Mouse (Mus musculus): ENCODE data around the gene Cnih3. TPM values are rescaled to one million over a fixed set of nuclear protein-coding genes. Genes with fewer than 3 reads are reported as not detected.

The Cnih3 gene
- polyA plus RNA-seq, 1 experiment from 2014 or later = 1.9 TPM

DNA sequence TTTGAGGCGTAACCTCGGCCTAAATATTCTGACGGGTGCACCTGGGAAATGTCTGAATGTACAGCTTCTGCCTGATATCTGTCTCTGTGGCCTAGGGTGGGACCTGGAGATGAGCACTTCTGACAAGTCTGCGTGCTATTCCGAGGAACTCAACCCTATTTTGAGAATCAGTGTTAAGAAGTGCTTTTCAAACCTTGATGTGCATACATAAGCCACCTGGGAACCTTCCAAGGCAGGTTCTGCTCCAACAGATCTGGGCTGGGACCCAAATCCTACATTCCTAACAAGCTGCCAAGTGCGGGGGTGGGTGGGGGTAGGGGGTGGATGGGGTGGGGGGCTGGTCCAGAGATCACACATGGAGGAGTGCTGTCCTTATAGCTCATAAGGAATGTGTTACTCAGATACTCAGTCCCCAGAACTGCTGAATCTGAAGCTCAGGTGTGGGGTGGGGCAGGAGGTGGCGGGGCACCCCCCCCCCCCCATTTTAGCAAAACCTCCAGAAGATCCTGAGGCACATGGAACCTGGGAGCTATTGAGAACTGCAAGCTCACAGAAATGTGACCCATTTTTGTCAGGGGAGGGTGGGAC is 89.3 kb downstream of the Cnih3 start:
- no peak for ATAC-seq (replicated peaks; ENCODE audit: low FRiP score)
- no peaks in the 10 kb centered on the region for H3K9me3 ChIP-seq (ENCODE audit: control insufficient read depth, low read length)
- DNase-seq (ENCODE audit: low spot score) = no peak
- 90% methylated on average over 7 of the region's 7 CpGs for WGBS
- no peak overlapping the region for H3K9ac ChIP-seq (ENCODE audit: low read length)
- no peak overlapping the region for H3K4me2 ChIP-seq (ENCODE audit: low read depth, low read length, severe bottlenecking)
- no peaks in the 10 kb centered on the region for H3K36me3 ChIP-seq (ENCODE audit: control insufficient read depth, insufficient read depth, low read length)
- no peak overlapping the region for H3K4me3 ChIP-seq (ENCODE audit: low read depth, low read length)
- no peaks in the 10 kb centered on the region for H3K4me1 ChIP-seq (replicated peaks; ENCODE audit: control insufficient read depth, insufficient read depth, low read length)
- H3K27ac ChIP-seq (ENCODE audit: low read depth, low read length) = no peak overlapping the region
- no peaks in the 10 kb centered on the region for H3K27me3 ChIP-seq (ENCODE audit: control insufficient read depth, insufficient read depth, low read length)

DNA sequence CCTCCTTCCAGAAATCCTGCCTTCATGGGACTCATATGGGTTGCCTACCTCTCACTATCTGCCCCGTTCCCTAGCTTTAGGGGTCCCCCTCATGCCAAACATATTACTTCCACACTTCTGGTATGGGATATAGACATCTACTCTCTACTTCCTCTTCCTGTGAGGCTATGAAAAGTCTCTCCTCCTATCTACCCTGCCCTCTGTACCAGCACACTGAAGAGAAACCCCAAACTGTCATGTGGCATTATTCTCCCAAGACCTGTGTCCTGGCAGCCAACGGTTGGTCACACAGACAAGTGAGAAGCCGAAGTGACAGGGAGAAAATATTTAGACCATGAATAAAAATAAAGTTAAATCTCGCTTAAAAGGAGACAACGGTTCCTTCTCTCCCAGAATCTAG is 92.6 kb downstream of the Cnih3 start:
- no peaks in the 10 kb centered on the region for H3K36me3 ChIP-seq (ENCODE audit: control insufficient read depth, insufficient read depth, low read length)
- WGBS = 89% methylated on average over 5 of the region's 5 CpGs
- ATAC-seq (replicated peaks; ENCODE audit: low FRiP score) = no peak

DNA sequence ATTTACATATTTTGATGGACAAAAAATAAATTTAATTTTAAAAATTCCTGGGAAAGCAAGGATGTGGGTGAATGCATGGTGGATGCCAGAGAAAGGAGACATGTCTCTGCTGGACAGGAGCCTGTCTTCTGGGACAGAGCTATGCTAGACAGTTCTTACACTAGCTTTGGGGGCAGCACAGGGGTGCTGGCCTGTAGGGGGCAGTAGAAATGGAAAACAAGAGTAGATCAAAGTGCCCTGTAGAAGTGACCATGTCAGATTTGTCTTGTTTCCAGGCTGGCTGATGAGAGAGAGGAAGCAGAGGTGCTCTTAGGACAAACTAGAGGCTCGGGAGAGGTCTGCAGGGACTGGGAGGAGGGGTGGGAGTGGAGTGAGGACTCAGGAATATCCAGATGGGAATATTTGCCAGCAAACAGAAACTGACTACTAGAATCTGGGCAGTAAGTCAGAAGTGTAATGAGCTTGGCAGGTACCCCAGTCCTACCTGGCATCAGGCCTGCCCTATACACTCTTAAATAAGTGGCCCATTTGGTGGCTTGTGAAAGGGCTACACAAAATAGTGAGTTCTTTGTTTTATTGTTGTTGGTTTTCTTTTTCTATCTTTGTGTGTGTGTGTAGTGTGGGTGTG is 93.3 kb downstream of the Cnih3 start:
- H3K9ac ChIP-seq (ENCODE audit: low read length) = no peak overlapping the region
- WGBS = 86% methylated on average over 1 of the region's 1 CpGs
- no peak for ATAC-seq (replicated peaks; ENCODE audit: low FRiP score)

More for the DNA sequence above, 92.6 kb downstream of the Cnih3 start:
- no peak for DNase-seq (ENCODE audit: low spot score)
- no peaks in the 10 kb centered on the region for H3K4me1 ChIP-seq (replicated peaks; ENCODE audit: control insufficient read depth, insufficient read depth, low read length)
- no peak overlapping the region for H3K4me2 ChIP-seq (ENCODE audit: low read depth, low read length, severe bottlenecking)
- no peak overlapping the region for H3K27ac ChIP-seq (ENCODE audit: low read depth, low read length)
- no peak overlapping the region for H3K4me3 ChIP-seq (ENCODE audit: low read depth, low read length)
- no peaks in the 10 kb centered on the region for H3K9me3 ChIP-seq (ENCODE audit: control insufficient read depth, low read length)
- no peaks in the 10 kb centered on the region for H3K27me3 ChIP-seq (ENCODE audit: control insufficient read depth, insufficient read depth, low read length)
- no peak overlapping the region for H3K9ac ChIP-seq (ENCODE audit: low read length)

DNA sequence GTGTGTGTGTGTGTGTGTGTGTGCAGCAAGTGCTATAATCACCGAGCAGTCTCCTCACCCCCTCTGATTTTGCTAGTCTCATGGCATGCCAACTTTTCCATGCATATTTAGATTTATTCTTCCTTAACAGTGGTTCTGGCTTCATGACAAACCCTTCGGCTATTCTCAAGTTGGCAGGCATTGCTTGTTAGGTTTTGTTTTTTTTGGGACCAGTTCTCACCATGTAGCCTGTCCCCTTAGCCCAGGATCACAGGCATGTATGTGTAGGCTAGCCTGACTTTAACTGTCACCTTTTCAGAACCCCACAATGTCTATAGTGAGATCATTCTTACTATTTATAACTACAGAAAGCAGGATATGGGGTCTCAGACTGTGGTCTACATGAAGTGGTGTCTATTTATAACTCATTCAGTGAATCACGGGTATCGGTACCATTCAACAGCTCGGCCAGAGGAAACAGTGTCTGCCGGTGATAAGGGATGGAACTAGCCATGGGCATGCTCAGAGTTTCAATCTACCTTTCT is 94.2 kb downstream of the Cnih3 start:
- no peak overlapping the region for H3K4me2 ChIP-seq (ENCODE audit: low read depth, low read length, severe bottlenecking)
- H3K9me3 ChIP-seq (ENCODE audit: control insufficient read depth, low read length) = no peaks in the 10 kb centered on the region
- no peaks in the 10 kb centered on the region for H3K36me3 ChIP-seq (ENCODE audit: control insufficient read depth, insufficient read depth, low read length)
- no peak for DNase-seq (ENCODE audit: low spot score)
- H3K9ac ChIP-seq (ENCODE audit: low read length) = no peak overlapping the region
- no peaks in the 10 kb centered on the region for H3K27me3 ChIP-seq (ENCODE audit: control insufficient read depth, insufficient read depth, low read length)
- H3K4me3 ChIP-seq (ENCODE audit: low read depth, low read length) = no peak overlapping the region
- no peak overlapping the region for H3K27ac ChIP-seq (ENCODE audit: low read depth, low read length)
- 88% methylated on average over 6 of the region's 6 CpGs for WGBS
- no peak for ATAC-seq (replicated peaks; ENCODE audit: low FRiP score)
- no peaks in the 10 kb centered on the region for H3K4me1 ChIP-seq (replicated peaks; ENCODE audit: control insufficient read depth, insufficient read depth, low read length)

More for the DNA sequence above, 93.3 kb downstream of the Cnih3 start:
- no peaks in the 10 kb centered on the region for H3K4me1 ChIP-seq (replicated peaks; ENCODE audit: control insufficient read depth, insufficient read depth, low read length)
- H3K27me3 ChIP-seq (ENCODE audit: control insufficient read depth, insufficient read depth, low read length) = no peaks in the 10 kb centered on the region
- no peak overlapping the region for H3K4me3 ChIP-seq (ENCODE audit: low read depth, low read length)
- H3K4me2 ChIP-seq (ENCODE audit: low read depth, low read length, severe bottlenecking) = no peak overlapping the region
- H3K27ac ChIP-seq (ENCODE audit: low read depth, low read length) = no peak overlapping the region
- H3K36me3 ChIP-seq (ENCODE audit: control insufficient read depth, insufficient read depth, low read length) = no peaks in the 10 kb centered on the region
- DNase-seq (ENCODE audit: low spot score) = no peak
- no peaks in the 10 kb centered on the region for H3K9me3 ChIP-seq (ENCODE audit: control insufficient read depth, low read length)

DNA sequence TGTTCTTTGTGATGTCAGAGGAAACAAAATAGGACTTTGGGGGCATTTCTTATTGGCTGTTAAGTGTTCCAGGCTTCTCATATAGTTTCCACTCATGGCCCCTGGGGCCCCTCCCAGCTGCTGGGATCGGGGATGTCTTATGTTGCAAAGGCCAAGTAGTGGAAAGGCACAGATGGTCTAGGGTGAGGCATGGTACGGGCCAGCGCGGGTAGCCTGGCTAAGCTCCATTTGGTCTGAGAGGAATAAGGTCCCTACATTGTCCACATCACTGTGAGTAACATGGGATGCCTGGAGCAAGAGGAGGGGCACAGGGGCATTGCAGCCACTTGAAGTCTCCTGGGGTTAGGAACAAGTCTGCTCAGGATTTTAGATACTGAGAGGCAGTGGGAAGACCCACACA is 95.1 kb downstream of the Cnih3 start:
- ATAC-seq (replicated peaks; ENCODE audit: low FRiP score) = no peak
- WGBS = 91% methylated on average over 4 of the region's 4 CpGs
- Histone ChIP-seq H3K27ac (ENCODE audit: low read depth, low read length) (no peak overlapping the region), H3K4me1 (replicated peaks; ENCODE audit: control insufficient read depth, insufficient read depth, low read length) (no peaks in the 10 kb centered on the region), H3K36me3 (ENCODE audit: control insufficient read depth, insufficient read depth, low read length) (no peaks in the 10 kb centered on the region), H3K4me2 (ENCODE audit: low read depth, low read length, severe bottlenecking) (no peak overlapping the region), H3K9me3 (ENCODE audit: control insufficient read depth, low read length) (no peaks in the 10 kb centered on the region), H3K4me3 (ENCODE audit: low read depth, low read length) (no peak overlapping the region), H3K27me3 (ENCODE audit: control insufficient read depth, insufficient read depth, low read length) (no peaks in the 10 kb centered on the region), H3K9ac (ENCODE audit: low read length) (no peak overlapping the region)
- no peak for DNase-seq (ENCODE audit: low spot score)

DNA sequence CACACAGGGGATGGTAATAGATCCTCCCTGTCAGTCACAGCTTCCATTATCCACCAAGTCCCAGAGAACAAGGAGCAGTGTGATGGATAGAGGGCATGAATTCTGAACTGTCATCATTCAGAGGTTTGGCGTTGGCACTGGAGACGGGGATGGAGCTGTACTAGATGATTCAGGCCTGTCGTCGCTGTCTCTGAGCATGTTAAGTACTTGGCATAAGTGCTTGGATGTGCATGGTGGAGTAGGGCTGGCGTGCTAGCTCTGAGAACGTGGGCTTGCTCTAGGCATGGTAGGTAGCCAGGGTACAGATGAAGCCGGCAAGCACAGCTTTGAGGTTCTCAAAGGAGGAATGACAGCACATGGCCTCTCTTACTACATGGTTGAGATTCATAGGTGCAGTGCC is 95.6 kb downstream of the Cnih3 start:
- Histone ChIP-seq H3K9me3 (ENCODE audit: control insufficient read depth, low read length) (no peaks in the 10 kb centered on the region), H3K36me3 (ENCODE audit: control insufficient read depth, insufficient read depth, low read length) (no peaks in the 10 kb centered on the region), H3K4me3 (ENCODE audit: low read depth, low read length) (no peak overlapping the region), H3K4me2 (ENCODE audit: low read depth, low read length, severe bottlenecking) (no peak overlapping the region), H3K27me3 (ENCODE audit: control insufficient read depth, insufficient read depth, low read length) (no peaks in the 10 kb centered on the region), H3K27ac (ENCODE audit: low read depth, low read length) (no peak overlapping the region), H3K4me1 (replicated peaks; ENCODE audit: control insufficient read depth, insufficient read depth, low read length) (no peaks in the 10 kb centered on the region), H3K9ac (ENCODE audit: low read length) (no peak overlapping the region)
- DNase-seq (ENCODE audit: low spot score) (no peak), ATAC-seq (replicated peaks; ENCODE audit: low FRiP score) (no peak)
- 89% methylated on average over 7 of the region's 7 CpGs for WGBS

DNA sequence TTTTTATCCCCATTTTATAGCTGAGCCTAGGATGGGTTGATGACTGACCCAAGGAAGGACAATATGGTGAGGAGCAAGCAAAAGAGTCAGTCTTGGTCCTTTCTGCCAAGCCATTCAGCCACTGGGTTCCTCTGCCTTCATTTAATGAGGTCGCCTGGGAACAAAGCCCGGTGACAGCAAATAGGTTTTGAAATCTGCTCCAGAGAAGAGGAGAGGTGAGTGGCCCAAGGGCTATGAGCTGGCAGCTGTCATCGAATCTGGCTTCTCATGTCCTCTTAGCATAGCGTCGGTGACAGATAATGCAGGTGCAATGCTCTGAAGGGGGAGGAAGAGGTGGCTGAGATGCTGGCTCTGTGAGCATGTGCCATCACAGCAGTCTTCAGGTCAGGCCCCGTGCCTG is 100.7 kb downstream of the Cnih3 start:
- ATAC-seq (replicated peaks; ENCODE audit: low FRiP score) = no peak
- Histone ChIP-seq H3K27me3 (ENCODE audit: control insufficient read depth, insufficient read depth, low read length) (no peaks in the 10 kb centered on the region), H3K9me3 (ENCODE audit: control insufficient read depth, low read length) (no peaks in the 10 kb centered on the region), H3K4me3 (ENCODE audit: low read depth, low read length) (no peak overlapping the region), H3K4me1 (replicated peaks; ENCODE audit: control insufficient read depth, insufficient read depth, low read length) (no peaks in the 10 kb centered on the region), H3K9ac (ENCODE audit: low read length) (no peak overlapping the region), H3K27ac (ENCODE audit: low read depth, low read length) (no peak overlapping the region), H3K36me3 (ENCODE audit: control insufficient read depth, insufficient read depth, low read length) (no peaks in the 10 kb centered on the region), H3K4me2 (ENCODE audit: low read depth, low read length, severe bottlenecking) (no peak overlapping the region)
- no peak for DNase-seq (ENCODE audit: low spot score)
- WGBS = 79% methylated on average over 6 of the region's 6 CpGs

DNA sequence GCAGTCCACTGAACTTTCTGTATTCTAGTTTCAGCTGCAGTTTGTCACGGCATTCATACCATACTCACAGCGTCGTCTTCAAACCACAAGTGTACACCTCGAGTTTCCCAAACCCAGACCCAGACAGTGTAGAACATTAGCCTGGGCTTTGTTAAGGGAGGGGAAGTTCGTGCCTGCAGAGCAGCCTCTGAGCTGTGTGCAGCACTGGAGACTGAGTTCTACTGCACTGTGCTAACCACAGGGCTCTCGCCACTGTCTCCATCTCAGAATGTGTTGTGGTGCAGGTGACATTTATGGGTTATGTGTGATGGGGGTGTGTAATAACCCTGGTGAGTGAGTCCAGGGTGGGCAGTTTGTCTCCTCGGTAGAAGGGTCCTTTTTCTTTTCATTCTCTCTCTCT is 104.5 kb downstream of the Cnih3 start:
- Histone ChIP-seq H3K9ac (ENCODE audit: low read length) (no peak overlapping the region), H3K36me3 (ENCODE audit: control insufficient read depth, insufficient read depth, low read length) (no peaks in the 10 kb centered on the region), H3K9me3 (ENCODE audit: control insufficient read depth, low read length) (no peaks in the 10 kb centered on the region), H3K4me2 (ENCODE audit: low read depth, low read length, severe bottlenecking) (no peak overlapping the region), H3K27me3 (ENCODE audit: control insufficient read depth, insufficient read depth, low read length) (no peaks in the 10 kb centered on the region), H3K4me1 (replicated peaks; ENCODE audit: control insufficient read depth, insufficient read depth, low read length) (no peaks in the 10 kb centered on the region), H3K4me3 (ENCODE audit: low read depth, low read length) (no peak overlapping the region), H3K27ac (ENCODE audit: low read depth, low read length) (no peak overlapping the region)
- no peak for ATAC-seq (replicated peaks; ENCODE audit: low FRiP score)
- DNase-seq (ENCODE audit: low spot score) = no peak
- 84% methylated on average over 7 of the region's 7 CpGs for WGBS

Data from forebrain, embryonic 11.5 days (tissue).